Mouse (Mus musculus) thymus, postnatal 14 days (tissue): ENCODE measurements around the gene Olfr1189.
"Not testable (repeated sequence)": the region's sequence is repeated elsewhere in the genome, so short reads cannot be mapped to it uniquely, and the experiment has no call there.

Experiments used
- DNase-seq: peaks from one replicate; pipeline ENCODE4 v3.0.0; 2021

Olfr1189 gene

DNA sequence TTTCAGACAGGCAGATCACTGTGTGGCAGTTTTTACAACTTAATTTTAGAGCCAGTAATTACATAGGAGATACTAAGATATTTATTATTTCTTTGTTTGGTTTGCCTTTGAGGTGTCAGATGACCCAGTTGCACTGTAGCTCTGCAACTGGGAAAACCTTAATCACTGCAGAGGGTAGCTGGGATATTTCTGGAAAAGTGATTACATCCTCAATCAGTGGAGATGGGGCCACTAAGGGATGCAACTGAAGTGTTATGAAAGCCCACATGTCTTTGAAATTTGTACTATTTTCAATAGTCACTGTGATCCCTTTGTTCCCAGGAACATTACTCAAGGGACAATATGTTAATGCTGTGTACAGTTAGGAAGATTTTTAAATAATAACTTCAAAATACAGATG is at the start of gene Olfr1189:
Gene Olfr1189, plus strand, starts transcription at position 301 of the 400 bp plus-strand sequence.
- no peak for DNase-seq

GRCm38 (mm10) chr2:88556635-88557034 is 29.6 kb upstream of the Olfr1189 start, which contains the start of gene Olfr1188:
Gene Olfr1188 (plus strand): TSS chr2:88556935.
- no peak for DNase-seq

- not testable (repeated sequence) for DNase-seq
Measured at GRCm38 (mm10) chr2:88572696-88573095, 13.6 kb upstream of the Olfr1189 start.

DNA sequence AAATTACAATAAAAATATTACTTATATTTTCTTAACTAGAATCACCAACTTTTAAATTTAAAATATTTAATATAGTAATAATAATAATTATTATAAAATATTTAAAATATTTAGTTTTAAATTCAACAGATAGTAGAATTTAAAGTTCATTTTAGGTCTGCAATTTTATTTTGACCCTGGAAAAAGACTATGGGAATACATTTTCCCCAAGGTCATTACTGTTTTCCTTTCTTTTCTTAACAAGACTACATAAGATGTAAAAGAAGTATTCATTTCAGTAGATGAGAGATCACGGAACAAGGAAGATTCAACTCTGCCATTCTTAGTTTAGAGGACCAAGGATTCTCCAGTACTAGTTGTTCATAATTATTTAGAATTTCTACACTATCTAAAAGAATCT is 54.0 kb downstream of the Olfr1189 start, which contains the start of gene Olfr1191-ps1:
Gene Olfr1191-ps1, plus strand, starts transcription at position 301 of the 400 bp plus-strand sequence.
- DNase-seq: not testable (repeated sequence)
